Mouse (Mus musculus) large intestine, adult 2 months (tissue): Measurements from ENCODE around the gene Litaf. TPM values are rescaled to one million over a fixed set of nuclear protein-coding genes. Genes with fewer than 3 reads are reported as not detected.

Experiments used
- DNase-seq: peaks from one replicate; pipeline ENCODE4 v3.0.0-alpha.2; 2012; ENCODE audit warnings: low read depth, low spot score
- WGBS: fragments of 180-500 bp; shearing (Covaris S2); methylation state at CpG from one replicate; pipeline ENCODE4 v1.1.7; 2018; 5-methylcytosine and 5-hydroxymethylcytosine counted together
- polyA plus RNA-seq: library from polyadenylated mRNA; depleted of rRNA; stranded (reverse); fragments of >200 nt; gene quantifications from 2 replicates; pipeline ENCODE4 v1.2.3, GENCODE M21; 2012; rRNA removed

The Litaf gene
- polyA plus RNA-seq, 1 experiment, result 200 TPM

DNA sequence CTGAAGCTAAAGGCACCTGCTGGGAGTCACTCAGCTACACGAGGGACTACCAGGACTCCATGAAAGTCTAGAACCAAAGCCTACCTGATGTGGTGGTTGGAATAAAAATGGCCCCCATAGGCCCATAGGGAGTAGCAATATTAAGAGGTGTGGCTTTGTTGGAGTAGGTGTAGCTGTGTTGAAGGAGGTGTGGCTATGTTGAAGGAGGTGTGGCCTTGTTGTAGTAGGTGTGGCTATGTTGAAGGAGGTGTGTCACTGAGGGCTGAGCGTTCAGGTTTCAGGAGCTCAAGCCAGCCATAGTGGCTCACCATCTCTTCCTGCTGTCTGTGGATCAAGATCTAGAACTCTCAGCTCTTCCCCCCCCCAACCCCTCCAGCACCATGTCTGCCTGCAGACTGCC lies 125.3 kb downstream of the Litaf start:
- WGBS, result 65% methylated on average over 2 of the region's 2 CpGs
- DNase-seq, result no peak

DNA sequence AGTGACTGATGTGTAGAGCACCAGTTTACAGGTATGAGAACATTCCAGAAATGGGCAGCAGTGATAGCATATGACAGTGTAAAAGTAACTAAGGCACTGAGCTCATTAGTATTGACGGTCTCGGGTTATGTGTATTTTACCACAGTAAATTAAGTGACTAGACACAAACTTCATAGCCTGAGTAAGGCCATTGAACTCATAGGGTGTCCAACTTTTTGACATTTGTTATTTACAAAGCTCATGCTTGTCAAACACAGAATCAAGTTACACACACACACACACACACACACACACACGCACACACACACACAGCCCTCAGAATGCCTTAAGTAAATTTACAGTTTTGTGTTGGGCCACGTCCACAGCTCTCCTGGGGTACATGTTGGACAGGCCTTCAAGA lies 126.0 kb downstream of the Litaf start:
- DNase-seq, result no peak
- 82% methylated on average over 4 of the region's 4 CpGs for WGBS

DNA sequence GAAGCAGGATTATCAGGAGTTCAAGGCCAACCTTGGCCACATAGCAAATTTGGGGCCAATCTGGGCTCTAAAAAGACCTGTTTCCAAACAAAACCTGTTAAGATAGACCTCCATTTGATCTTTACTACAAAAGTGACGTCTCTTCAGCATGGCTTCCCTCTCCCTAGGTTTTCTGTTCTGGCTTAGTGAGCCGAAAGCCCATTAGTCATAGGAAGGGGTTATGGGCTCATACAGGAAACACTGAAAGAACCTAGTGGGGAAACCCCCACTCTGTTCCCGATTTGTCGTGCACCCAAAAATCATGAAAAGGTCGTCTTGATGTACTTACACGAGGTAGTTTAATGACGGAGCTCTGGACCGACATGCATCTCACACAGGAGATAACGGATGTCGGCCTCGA lies 128.5 kb downstream of the Litaf start:
- WGBS, result 87% methylated on average over 11 of the region's 11 CpGs
- no peak for DNase-seq

DNA sequence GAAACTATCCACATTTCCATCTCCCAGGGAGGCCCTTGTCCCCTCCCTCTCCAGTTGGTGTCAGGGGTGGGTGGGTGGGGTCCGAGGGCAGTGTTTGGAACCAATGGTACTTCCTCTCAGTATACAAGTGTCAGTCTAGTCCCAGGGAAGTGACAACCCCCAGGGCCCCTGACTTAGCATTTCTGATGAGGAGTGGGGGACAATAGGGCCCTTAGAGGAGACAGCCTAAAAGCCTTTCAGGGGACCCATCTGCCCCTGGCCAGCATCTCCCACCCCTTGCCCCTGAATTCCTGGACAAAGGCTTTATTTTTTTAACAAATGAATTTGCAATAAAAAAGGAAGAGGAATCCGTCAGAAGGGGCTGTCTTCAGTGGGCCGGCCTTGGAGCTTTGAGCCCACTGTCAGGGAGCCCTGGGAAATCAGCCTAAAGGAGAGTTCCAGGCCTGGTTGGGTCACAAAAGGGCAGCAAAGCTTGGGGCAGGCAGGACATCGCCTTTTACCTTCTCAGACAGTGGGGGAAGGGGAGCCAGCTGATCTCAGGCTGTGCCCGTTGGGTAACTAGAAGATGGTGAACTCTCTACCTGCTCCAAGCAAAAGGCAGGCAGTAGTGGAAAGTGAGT lies 129.1 kb downstream of the Litaf start:
- DNase-seq, result no peak
- 77% methylated on average over 5 of the region's 5 CpGs for WGBS

DNA sequence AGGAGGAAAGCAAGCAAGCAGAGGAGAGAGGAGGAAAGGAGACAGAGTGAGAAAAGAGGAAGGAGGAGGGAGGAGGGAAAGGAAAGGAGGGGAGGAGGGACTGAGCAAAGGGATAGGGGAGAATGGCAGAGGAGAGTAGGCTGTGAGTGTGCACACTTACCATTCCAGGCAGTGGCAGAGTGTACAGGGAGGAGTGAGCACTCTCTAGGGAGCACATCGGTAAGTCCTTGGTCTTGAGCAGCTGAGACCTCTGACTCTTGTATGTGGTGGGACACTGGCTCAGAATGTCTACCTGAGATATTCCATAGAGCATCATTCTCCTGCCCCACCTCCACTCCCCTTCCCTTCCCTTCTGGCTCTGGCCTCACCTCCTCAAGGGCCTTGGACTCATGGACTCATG lies 131.9 kb downstream of the Litaf start:
- no peak for DNase-seq
- WGBS, result 92% methylated on average over 1 of the region's 1 CpGs

DNA sequence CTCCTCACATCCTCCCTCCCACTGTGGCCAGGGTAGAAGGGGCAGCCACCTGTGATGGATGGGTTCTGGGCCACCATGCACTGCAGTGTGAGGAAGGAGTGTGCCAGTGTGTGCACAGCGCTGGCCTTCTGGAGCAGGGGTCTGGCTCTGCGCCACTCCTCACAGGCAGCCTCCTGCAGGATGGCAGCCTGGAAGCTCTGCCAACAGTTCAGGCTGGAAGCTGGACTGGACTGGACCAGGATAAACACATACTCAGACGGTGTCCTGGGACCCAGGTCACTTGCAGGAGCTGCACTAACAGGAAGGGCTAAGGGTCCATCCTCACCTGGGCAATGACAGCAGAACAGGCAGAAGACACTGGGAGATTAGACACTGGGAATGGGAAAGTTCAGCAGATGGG lies 132.6 kb downstream of the Litaf start:
- 54% methylated on average over 3 of the region's 3 CpGs for WGBS
- no peak for DNase-seq

DNA sequence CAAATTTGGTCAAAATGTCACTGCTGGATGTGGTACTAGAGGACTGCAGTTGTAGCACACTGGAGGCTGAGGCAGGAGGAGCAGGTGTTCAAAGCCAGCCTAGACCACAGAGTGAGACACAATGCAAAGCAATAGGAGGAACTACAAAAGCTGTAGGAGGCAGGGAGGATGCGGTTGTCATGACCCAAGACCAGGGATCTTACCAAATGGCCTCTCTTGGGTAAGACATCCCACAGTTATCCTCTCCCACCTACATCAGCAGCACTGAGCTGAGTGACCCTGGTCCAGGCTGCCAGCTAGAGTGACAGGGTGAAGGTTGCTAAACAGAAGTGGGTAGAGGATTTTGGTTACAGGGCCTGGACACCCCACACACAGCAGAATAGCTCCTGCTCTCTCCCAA lies 138.9 kb downstream of the Litaf start:
- 100% methylated on average over 1 of the region's 1 CpGs for WGBS
- no peak for DNase-seq

DNA sequence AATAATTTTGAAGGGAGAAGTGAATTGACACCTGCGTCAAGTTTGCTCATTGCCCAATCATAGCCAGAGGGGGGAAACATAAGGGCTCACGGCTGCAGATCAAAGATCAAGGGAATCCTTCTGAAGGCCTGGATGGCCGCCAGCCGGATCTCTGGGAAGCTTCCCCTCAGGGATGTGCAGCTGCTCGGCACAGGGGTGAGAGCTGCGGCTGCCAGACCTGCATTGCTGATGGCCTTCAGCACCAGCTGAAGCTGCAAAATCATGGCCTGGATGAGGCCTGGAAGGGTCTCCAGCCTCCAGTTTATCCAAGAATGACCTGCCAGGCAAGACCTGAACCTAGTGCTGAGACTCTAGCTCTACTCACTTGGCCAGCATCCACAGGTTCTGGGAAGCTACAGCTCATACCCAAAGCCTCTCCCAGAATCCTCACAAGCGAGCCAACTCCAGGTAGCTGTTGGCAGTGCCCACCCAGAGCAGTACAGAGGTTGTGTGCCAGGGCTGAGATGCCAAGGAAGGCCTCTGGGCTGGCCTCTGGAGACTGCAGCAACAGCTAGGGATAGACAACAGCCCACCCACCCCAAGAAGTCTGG lies 140.3 kb downstream of the Litaf start:
- WGBS, result 15% methylated on average over 7 of the region's 7 CpGs
- DNase-seq, result no peak

DNA sequence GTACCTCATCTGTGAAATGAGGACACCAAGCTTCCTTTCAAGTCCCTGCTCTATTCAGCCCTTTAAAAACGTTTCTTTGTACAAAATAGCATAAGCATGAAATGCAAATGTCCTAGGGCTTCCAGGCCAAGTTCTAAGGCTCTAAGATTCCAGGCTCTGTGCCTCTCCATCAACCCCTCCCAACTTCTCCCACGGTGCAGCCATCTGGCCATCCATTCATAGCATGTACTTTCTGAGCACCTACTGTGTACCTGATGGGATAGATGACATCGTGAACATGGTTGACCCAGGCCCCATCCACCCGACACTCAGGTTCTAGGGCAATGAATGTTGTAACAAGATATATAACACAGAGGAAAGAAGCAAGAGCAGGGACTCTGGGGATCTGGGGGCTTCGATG lies 142.4 kb downstream of the Litaf start:
- DNase-seq, result no peak
- WGBS, result 73% methylated on average over 5 of the region's 5 CpGs

DNA sequence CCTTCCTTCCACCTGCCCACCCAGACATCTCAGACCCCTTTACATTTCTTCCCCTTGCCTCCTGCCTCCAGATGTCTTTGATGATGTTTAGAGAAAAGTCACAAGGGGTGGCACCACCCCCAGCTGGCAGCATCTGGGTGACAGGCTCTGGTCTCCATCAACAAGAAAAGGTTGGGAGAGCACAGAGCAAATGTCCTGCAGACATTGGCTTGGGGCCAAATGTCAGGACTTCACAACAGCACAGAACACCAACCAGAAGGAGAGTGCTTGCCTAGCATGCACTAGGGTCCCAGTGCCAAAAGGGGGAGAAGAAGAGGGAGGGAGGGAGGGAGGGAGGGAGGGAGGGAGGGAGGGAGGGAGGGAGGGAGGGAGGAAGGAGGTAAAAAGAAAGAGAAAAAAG lies 146.1 kb downstream of the Litaf start:
- no peak for DNase-seq

DNA sequence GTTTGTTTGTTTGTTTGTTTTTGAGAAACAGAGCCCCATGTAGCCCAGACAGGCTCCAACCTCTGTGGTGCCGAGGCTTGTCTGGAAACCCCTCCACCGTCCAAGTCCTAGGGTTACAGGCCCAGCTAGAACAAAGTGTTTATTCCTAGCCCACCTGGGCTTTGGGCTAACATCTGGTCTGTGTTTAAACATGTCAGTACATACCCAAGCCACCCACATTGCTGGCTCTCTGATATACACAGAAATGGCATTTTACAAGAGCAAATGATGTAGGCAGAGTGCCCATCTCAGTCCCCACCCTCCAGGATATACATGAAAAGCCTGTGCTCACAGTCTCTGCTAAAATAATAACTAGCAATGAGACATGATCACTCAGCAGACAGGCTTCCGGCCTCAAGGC lies 149.7 kb downstream of the Litaf start:
- 65% methylated on average over 3 of the region's 3 CpGs for WGBS

DNA sequence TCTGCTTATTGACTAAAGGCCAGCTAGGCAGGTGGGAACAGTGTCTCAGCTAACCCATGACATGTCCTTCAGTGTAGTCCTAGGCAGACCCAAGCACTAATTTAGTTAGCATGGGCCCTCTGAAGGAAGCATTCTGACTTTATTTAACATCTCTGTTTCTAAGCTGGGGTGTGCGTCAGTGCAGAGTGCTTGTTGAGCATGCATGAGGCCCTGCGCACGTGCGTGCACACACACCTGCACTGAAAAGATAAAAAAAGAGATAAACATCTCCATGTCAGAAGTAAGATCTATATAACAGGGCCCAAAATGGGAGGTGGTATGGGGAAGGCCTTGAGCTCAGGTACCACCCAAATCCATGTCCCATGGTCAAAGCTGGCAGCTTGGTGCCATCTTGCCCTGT lies 150.9 kb downstream of the Litaf start:
- WGBS, result 94% methylated on average over 4 of the region's 4 CpGs
- DNase-seq, result no peak

More for the DNA sequence above, 149.7 kb downstream of the Litaf start:
- no peak for DNase-seq

DNA sequence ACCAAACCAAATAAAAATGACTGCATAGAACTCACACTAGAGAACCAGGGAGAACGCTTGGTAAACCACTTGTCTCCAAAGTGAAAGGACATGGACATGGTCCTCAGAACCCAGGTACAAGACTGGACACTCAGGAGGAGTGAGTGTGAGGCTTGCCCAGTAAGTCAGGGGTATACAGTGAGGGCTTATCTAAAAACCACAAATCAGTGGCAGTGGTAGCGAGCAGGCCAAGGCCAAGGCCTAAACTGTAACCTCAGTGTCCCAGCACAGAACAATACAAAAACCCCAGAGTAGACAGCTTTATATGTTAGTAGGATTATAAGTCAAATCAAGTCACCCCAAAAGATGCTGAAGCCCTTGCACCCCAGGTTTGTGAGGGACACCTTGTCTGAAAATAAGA lies 154.9 kb downstream of the Litaf start:
- 93% methylated on average over 2 of the region's 2 CpGs for WGBS
- DNase-seq, result no peak

DNA sequence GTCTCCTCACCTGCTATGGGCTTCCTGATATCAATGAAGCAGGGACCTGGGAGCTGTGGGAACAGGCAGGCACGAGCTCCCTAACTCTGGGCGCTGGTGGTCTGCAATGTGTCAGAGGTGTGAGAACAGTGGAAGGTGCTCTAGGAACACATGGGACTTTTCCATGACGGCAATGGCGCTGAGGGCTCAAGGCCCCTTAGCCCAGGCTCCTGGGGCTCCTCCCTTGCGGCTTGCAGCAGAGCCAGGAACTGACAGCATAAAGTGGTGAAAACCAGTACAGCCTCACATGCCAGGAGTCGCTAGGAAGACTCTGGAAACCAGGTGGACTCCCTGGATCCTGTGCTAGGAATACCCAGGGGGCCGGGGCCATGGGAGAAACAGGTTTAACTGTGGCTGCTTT lies 155.4 kb downstream of the Litaf start:
- 89% methylated on average over 7 of the region's 7 CpGs for WGBS
- no peak for DNase-seq

Other genes with a start within 250 kb of the Litaf start
- gene Rmi2, start 231.1 kb downstream of the Litaf start, polyA plus RNA-seq, result 2.2 and 2.6 TPM in 2 replicates
- gene Snn, start 5.2 kb downstream of the Litaf start, polyA plus RNA-seq, result 7.7 and 8.7 TPM in 2 replicates
- 35.9 and 45.2 TPM in 2 replicates for gene Txndc11, start 68.5 kb upstream of the Litaf start, polyA plus RNA-seq
- gene Zc3h7a, start 110.2 kb upstream of the Litaf start, polyA plus RNA-seq, result 60.1 and 94.5 TPM in 2 replicates
- 8.2 and 9.0 TPM in 2 replicates for gene Rsl1d1, start 137.2 kb upstream of the Litaf start, polyA plus RNA-seq
- 12.8 and 16.8 TPM in 2 replicates for gene Gspt1, start 188.2 kb upstream of the Litaf start, polyA plus RNA-seq
- 8.5 and 18.3 TPM in 2 replicates for gene Tnfrsf17, start 247.7 kb upstream of the Litaf start, polyA plus RNA-seq